Mouse (Mus musculus): ENCODE measurements around the gene Egr2. TPM values are rescaled to one million over a fixed set of nuclear protein-coding genes. Genes with fewer than 3 reads are reported as not detected.
A peak's percentile ranks its signal among the peaks of the same experiment; 100 is the strongest.

Gene Egr2
- total RNA-seq, 2 experiments from 2014 or later, result 0.63 to 1.8 TPM

DNA sequence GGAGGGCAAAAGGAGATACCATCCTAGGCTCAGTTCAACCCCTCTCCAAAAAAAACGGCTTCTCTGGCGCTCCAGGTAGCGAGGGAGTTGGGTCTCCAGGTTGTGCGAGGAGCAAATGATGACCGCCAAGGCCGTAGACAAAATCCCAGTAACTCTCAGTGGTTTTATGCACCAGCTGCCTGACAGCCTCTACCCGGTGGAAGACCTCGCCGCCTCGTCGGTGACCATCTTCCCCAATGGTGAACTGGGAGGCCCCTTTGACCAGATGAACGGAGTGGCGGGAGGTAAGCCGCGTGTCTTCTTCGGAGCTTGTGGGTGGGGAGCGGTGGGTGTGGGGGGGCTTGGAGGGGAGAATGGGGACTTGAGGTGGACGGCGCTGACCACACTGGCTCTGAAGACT, 2.8 kb downstream of the Egr2 start:
- peak in 1 of 2 experiments; percentile 31 for DNase-seq (ENCODE audit: low spot score in 2 of 2)

DNA sequence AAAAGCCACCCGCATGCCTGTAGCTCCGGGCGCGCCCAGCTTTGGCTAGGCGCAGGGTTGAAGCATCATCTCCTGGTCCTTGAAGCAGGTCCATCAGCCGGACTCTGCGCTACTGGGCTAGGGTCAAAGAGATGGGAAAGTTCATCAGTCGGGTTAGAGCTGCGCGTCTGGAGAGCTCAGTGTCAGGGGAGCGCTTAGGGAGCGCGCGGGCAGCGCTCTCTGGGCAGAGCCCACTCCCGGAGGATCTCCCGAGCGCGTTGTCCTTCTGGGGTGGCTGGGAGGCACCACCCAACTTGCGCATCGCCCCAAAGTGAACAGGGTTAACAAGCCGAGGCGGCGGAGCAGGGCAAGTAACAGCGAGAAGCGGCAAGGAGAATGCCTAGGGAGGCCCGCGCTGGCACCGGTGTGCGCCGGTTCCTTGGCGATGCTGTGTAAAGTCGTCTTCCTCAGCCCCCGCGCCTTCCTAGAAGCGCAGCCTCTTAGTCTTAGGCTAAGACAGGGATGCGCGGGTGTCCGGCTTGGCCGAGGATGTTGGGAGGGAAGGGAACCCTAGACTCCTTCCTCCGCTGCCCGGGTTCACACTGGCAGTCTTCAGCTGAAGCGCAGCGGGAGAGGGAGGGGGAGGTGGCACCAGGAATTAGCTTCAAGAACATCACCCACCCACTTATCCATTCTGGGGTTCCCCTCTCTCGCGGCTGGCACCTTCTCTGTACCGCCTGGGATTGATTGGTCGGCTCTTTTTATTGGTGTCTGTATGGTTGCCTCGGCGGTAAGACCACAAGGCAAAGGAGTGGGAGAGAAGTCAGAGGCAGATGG, 3.5 kb downstream of the Egr2 start:
- DNase-seq (ENCODE audit: low spot score in 2 of 2), result peak in 1 of 2 experiments; percentile 28

- DNase-seq (ENCODE audit: low spot score in 2 of 2), result no peak
Measured at GRCm38 (mm10) chr10:67539401-67539730, 4.1 kb downstream of the Egr2 start.

DNA sequence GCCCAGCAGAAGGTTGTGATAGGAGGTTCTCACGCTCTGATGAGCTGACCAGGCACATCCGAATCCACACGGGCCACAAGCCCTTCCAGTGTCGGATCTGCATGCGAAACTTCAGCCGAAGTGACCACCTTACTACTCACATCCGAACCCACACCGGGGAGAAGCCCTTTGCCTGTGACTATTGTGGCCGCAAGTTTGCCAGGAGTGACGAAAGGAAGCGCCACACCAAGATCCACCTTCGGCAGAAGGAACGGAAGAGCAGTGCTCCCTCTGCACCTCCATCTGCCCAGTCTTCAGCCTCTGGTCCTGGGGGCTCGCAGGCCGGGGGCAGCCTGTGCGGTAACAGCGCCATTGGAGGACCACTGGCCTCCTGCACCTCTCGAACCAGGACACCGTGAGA, 5.3 kb downstream of the Egr2 start:
- DNase-seq (ENCODE audit: low spot score in 2 of 2), result no peak

- peak; percentile 23 to 31 for DNase-seq (ENCODE audit: low spot score in 2 of 2)
Measured at GRCm38 (mm10) chr10:67547850-67548260, 12.6 kb downstream of the Egr2 start.

DNA sequence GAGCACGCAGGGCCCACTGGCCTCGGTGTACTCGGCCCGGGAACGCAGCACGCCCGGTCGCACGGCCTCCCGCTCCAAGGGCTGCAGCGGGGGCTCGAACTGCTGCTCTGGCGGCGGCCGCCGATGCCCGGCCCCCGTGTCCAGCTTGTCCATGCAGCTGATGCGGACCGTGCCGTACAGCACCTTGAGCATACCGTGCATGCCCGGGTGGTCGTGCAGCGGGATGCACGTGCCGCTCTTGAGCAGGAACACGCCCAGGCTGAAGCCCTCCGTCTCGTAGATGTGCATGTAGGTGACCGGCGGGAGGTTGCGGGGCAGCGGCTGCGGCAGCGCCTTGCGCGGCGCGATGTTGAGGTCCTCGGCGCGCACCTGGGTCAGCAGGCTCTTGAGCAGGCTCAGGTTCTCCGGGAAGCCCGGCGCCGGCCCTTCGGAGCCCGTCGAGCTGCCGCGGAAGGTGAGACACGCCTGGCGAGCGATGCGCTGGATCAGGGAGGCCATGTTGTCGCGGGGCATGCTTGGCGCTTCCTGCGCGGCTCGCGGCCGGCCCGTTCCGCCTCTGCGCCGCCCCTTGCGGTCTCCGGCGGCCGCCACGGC, 13.1 kb downstream of the Egr2 start:
- peak; percentile 33 to 38 for DNase-seq (ENCODE audit: low spot score in 2 of 2)

GRCm38 (mm10) chr10:67548877-67549731, 13.8 kb downstream of the Egr2 start, which contains the start of gene Ado:
TSS of gene Ado (minus strand) at chr10:67548955.
- peak; percentile 86 to 87 for DNase-seq (ENCODE audit: low spot score in 2 of 2)

DNA sequence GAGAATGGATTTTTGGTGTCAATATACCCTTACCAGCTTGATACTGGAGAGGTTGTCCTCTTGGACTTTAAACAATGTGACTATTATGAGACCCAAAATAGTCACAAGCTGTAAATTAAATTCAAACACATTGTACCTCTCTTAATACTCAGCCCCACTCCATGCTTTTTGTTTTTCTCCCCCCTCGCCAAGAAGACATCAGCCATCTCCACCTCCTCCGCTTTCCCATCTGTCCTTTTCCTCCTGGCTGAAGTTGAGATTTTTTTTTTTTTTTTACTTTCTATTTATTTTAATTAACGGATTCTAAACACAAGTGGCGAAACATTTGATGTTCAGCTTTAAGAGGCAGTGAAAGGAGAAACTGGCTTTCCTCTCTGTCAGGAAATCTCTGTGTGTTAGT, 22.8 kb downstream of the Egr2 start:
- no peak for DNase-seq (ENCODE audit: low spot score in 2 of 2)

- no peak for DNase-seq (ENCODE audit: low spot score in 2 of 2)
Measured at GRCm38 (mm10) chr10:67559765-67560394, 24.6 kb downstream of the Egr2 start.

DNA sequence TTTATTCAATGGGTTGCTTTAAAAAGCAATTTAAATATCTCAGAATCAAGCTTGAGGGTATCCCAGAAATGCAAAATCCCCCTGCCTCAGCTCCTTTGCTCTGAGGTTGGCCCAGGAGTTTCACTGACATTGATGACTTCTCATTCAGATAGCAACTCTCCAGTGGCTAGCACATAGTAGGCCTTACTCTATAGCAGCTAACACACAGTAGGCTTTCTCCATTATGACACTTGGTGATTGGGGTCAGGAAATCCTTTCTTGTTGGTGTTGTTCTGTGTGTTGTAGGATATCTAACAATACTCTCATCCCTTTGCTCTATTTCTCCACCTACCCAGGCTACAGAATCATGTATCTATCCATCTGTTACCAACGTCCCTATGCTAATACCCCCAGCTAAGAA, 25.9 kb downstream of the Egr2 start:
- no peak for DNase-seq (ENCODE audit: low spot score in 2 of 2)

- no peak for DNase-seq (ENCODE audit: low spot score in 2 of 2)
Measured at GRCm38 (mm10) chr10:67564509-67564908, 29.2 kb downstream of the Egr2 start.

DNA sequence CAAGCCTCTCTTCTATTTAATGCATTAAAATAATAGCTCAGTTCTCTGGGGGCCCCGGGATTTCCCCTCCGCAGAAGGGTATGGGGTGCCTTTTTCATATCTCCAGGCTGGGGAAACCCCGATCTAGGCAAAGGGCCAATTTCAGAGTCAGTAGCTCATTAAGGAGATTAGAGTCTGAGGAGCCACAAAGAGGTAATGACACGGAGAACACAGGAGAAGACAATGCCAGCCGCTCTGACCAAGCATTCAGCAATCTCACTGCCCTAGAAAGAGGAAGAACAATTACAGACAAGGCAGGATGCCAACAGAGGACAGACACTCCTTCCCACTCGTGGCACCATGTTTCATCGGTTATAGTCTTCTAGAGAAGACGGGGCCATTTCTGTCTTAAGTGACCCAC, 30.8 kb downstream of the Egr2 start:
- no peak for DNase-seq (ENCODE audit: low spot score in 2 of 2)

DNA sequence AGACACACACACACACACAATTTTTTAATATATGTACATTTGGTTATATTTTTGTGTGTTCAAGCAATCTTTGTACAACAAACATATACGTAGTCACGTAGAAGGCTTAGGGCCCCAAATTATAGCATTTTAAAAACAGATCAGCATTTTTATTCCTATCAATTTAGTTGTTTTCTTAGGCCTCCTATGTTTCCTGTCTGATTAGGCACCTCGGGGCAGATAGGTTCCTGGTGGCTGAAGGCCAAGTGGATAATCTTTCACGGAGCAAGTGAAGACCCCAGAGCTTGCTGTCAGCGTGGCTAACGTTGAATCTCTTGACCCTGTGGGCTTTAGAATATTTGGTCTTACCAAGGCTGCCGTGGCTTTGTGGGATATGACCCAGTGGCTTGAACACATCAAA, 34.3 kb downstream of the Egr2 start:
- no peak for DNase-seq (ENCODE audit: low spot score in 2 of 2)

GRCm38 (mm10) chr10:67571443-67571842, 36.2 kb downstream of the Egr2 start:
- DNase-seq (ENCODE audit: low spot score in 2 of 2), result no peak

- DNase-seq (ENCODE audit: low spot score in 2 of 2), result no peak
Measured at GRCm38 (mm10) chr10:67573310-67573709, 38.0 kb downstream of the Egr2 start.

DNA sequence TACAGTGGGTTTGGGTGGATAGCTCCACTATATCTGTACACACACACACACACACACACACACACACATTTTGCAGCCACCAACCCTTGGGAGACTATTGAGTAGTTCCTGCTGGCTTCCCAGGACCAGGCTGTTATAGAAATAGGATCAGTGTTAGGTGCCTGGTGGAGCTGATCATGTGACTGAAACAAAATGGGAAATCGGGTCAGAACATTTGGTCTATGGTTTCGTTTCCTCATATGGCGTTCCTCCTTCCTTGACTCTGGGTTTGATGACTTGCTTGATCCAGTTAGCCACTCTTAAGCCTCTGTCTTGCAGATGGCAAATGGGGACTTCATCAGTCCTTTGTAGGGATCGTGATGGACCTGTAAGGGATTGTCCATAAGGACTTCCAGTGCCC, 44.6 kb downstream of the Egr2 start:
- no peak for DNase-seq (ENCODE audit: low spot score in 2 of 2)

- no peak for DNase-seq (ENCODE audit: low spot score in 2 of 2)
Measured at GRCm38 (mm10) chr10:67581698-67582285, 46.5 kb downstream of the Egr2 start.

DNA sequence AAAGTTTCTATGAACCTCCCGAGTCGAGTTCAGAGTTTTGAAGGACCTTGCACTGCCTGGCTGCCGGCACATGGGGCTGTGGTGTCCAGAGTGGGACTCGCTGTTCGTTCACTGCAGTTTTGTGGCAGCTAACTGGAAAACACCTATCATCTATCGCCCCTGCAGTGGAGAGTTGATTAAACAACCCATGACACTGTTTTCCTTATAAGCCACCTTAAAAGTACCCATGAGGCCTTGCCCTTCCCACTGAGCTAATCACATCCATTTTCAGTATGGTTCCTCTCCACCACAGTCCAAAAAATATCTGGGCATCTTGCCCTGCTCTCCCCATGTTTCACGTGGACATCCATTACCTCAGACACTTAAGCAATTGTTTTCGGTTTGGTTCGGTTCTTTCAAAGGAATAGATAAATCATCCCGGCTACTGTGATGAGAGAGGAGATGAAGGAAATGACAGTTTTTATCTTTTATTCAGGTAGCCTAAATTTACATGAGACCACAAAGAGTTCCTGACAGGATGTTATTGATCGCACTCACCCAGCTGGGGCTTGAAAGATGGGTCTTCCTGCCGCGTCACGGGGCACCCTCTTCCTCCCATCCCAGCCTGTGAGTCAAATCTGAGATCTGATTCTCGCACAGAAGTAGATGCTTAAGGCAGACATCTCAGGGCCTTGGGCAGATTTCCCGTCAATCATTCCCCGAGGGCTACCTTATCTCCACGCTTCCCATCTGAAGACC, 50.8 kb downstream of the Egr2 start:
- DNase-seq (ENCODE audit: low spot score in 2 of 2), result no peak

Data from adrenal gland, adult 18-20 months (tissue).